Mouse (Mus musculus) G1E-ER4 (cell line): Measurements from ENCODE around the gene Rpusd3. TPM values are rescaled to one million over a fixed set of nuclear protein-coding genes. Genes with fewer than 3 reads are reported as not detected.

Experiments used
- GATA1 ChIP-seq: IDR thresholded peaks from one replicate; pipeline ENCODE4 v1.8.0; 2012; ENCODE audit warnings: low read length, inconsistent platforms
- polyA plus RNA-seq: library from polyadenylated mRNA; stranded (reverse); fragments of >175 nt; gene quantifications from 2 replicates; pipeline ENCODE4 v1.2.3, GENCODE M21; 2012

The Rpusd3 gene
- polyA plus RNA-seq, 1 experiment = 159 TPM

GRCm38 (mm10) chr6:113402094-113402493 is 17.0 kb downstream of the Rpusd3 start:
- no peak for TF ChIP-seq GATA1

- no peak for TF ChIP-seq GATA1
Observed at GRCm38 (mm10) chr6:113396270-113397030, 22.7 kb downstream of the Rpusd3 start.

- TF ChIP-seq GATA1 = no peak
Observed at GRCm38 (mm10) chr6:113395501-113395900, 23.6 kb downstream of the Rpusd3 start.

GRCm38 (mm10) chr6:113394811-113395210 is 24.3 kb downstream of the Rpusd3 start:
- TF ChIP-seq GATA1 = no peak

- TF ChIP-seq GATA1 = no peak
Observed at GRCm38 (mm10) chr6:113393951-113394350, 25.2 kb downstream of the Rpusd3 start.

GRCm38 (mm10) chr6:113392387-113393071 is 26.6 kb downstream of the Rpusd3 start:
- no peak for TF ChIP-seq GATA1

- TF ChIP-seq GATA1 = no peak
Observed at GRCm38 (mm10) chr6:113392015-113392386, 27.1 kb downstream of the Rpusd3 start.

GRCm38 (mm10) chr6:113390715-113391114 is 28.4 kb downstream of the Rpusd3 start:
- no peak for TF ChIP-seq GATA1

GRCm38 (mm10) chr6:113388960-113389359 is 30.2 kb downstream of the Rpusd3 start, which contains the start of gene Ttll3:
Gene Ttll3 (plus strand): TSS chr6:113389260.
- TF ChIP-seq GATA1 = no peak

GRCm38 (mm10) chr6:113386025-113386424 is 33.1 kb downstream of the Rpusd3 start:
- no peak for TF ChIP-seq GATA1

GRCm38 (mm10) chr6:113385160-113385714 is 33.9 kb downstream of the Rpusd3 start:
- no peak for TF ChIP-seq GATA1

- TF ChIP-seq GATA1 = no peak
Observed at GRCm38 (mm10) chr6:113384351-113384927, 34.7 kb downstream of the Rpusd3 start.

GRCm38 (mm10) chr6:113380480-113380879 is 38.7 kb downstream of the Rpusd3 start:
- no peak for TF ChIP-seq GATA1

GRCm38 (mm10) chr6:113379246-113379645 is 39.9 kb downstream of the Rpusd3 start:
- no peak for TF ChIP-seq GATA1

GRCm38 (mm10) chr6:113377496-113378385 is 41.4 kb downstream of the Rpusd3 start, which contains the start of the genes Tada3 and Arpc4:
Gene Tada3 (minus strand): TSS chr6:113377883.
Gene Arpc4 (plus strand): TSS chr6:113378115.
- no peak for TF ChIP-seq GATA1
